Mouse (Mus musculus): ENCODE measurements at regions not wholly inside any gene's neighbourhood (a gene's known extent, or its start where the extent isn't known, plus 50 kb on each side); places are given as distances from the start of the nearest gene placed in this dataset.
A peak's percentile ranks its signal among the peaks of the same experiment; 100 is the strongest.

- no peak for DNase-seq
Measured at GRCm38 (mm10) chr15:25237665-25238664, 175.6 kb downstream of the Basp1 start.

GRCm38 (mm10) chr15:25236191-25236723 is 177.3 kb downstream of the Basp1 start:
- no peak for DNase-seq

- peak; percentile 22 to 42 for DNase-seq
Measured at GRCm38 (mm10) chr15:25234064-25234700, 179.4 kb downstream of the Basp1 start.

GRCm38 (mm10) chr15:25230213-25230612 is 183.4 kb downstream of the Basp1 start:
- no peak for DNase-seq

GRCm38 (mm10) chr15:25229807-25230206 is 183.8 kb downstream of the Basp1 start:
- no peak for DNase-seq

GRCm38 (mm10) chr15:25227496-25227895 is 186.1 kb downstream of the Basp1 start:
- DNase-seq = no peak

GRCm38 (mm10) chr15:25225936-25226335 is 187.6 kb downstream of the Basp1 start:
- no peak for DNase-seq

- no peak for DNase-seq
Measured at GRCm38 (mm10) chr15:25225431-25225830, 188.1 kb downstream of the Basp1 start.

GRCm38 (mm10) chr15:25221749-25222148 is 191.8 kb downstream of the Basp1 start:
- no peak for DNase-seq

GRCm38 (mm10) chr15:25216375-25216774 is 197.2 kb downstream of the Basp1 start:
- DNase-seq = no peak

GRCm38 (mm10) chr15:25202097-25202496 is 211.5 kb downstream of the Basp1 start:
- DNase-seq = no peak

GRCm38 (mm10) chr15:25200249-25200648 is 213.3 kb downstream of the Basp1 start:
- peak in 1 of 2 experiments; percentile 1 for DNase-seq

GRCm38 (mm10) chr15:25187881-25188326 is 225.7 kb downstream of the Basp1 start:
- DNase-seq = no peak

GRCm38 (mm10) chr15:25172755-25173154 is 240.8 kb downstream of the Basp1 start:
- no peak for DNase-seq

GRCm38 (mm10) chr15:25146371-25146770 is 267.2 kb downstream of the Basp1 start:
- no peak for DNase-seq

- DNase-seq = peak; percentile 7 to 10
Measured at GRCm38 (mm10) chr15:25144228-25144627, 269.3 kb downstream of the Basp1 start.

- peak; percentile 4 to 10 for DNase-seq
Measured at GRCm38 (mm10) chr15:25140389-25141181, 273.0 kb downstream of the Basp1 start.

- DNase-seq = no peak
Measured at GRCm38 (mm10) chr15:25137091-25137490, 276.5 kb downstream of the Basp1 start.

- DNase-seq = no peak
Measured at GRCm38 (mm10) chr15:25135471-25136262, 277.9 kb downstream of the Basp1 start.

- no peak for DNase-seq
Measured at GRCm38 (mm10) chr15:25130096-25130495, 283.5 kb downstream of the Basp1 start.

GRCm38 (mm10) chr15:25129572-25129971 is 284.0 kb downstream of the Basp1 start:
- no peak for DNase-seq

- no peak for DNase-seq
Measured at GRCm38 (mm10) chr15:25120441-25120840, 293.1 kb downstream of the Basp1 start.
